Mouse (Mus musculus) C2C12 (cell line): ENCODE measurements at regions not wholly inside any gene's neighbourhood (a gene's known extent, or its start where the extent isn't known, plus 50 kb on each side); places are given as distances from the start of the nearest gene placed in this dataset.
A peak's percentile ranks its signal among the peaks of the same experiment; 100 is the strongest.

Source experiments
- H3K27me3 ChIP-seq: one replicate; pipeline ENCODE4 v1.6.1; 2011; ENCODE audit not compliant: control insufficient read depth, insufficient read depth, insufficient read length
- H3K36me3 ChIP-seq: one replicate; pipeline ENCODE4 v1.6.1; 2011; ENCODE audit not compliant: control insufficient read depth, insufficient read depth
- H3K4me3 ChIP-seq: one replicate; pipeline ENCODE4 v1.5.1; 2011; ENCODE audit warnings: mild to moderate bottlenecking, control low read depth; ENCODE audit not compliant: poor library complexity, insufficient read depth, severe bottlenecking
- H3K79me2 ChIP-seq: one replicate; pipeline ENCODE4 v1.6.1; 2011; ENCODE audit not compliant: control insufficient read depth, insufficient read depth
- H3K79me3 ChIP-seq: one replicate; pipeline ENCODE4 v1.6.1; 2011; ENCODE audit warnings: low read depth, control low read depth
- H3ac ChIP-seq: one replicate; pipeline ENCODE3; 2011; ENCODE audit warnings: low read depth; ENCODE audit not compliant: control insufficient read depth, insufficient read length
- CEBPB ChIP-seq: IDR thresholded peaks from one replicate; pipeline ENCODE4 v1.6.1; 2011; ENCODE audit warnings: low read depth, mild to moderate bottlenecking, control low read depth, moderate library complexity
- CTCF ChIP-seq: IDR thresholded peaks from one replicate; pipeline ENCODE4 v1.5.1; 2011; ENCODE audit not compliant: control insufficient read depth, insufficient read depth, insufficient read length
- FOSL1 ChIP-seq: IDR thresholded peaks from one replicate; pipeline ENCODE4 v1.8.0; 2011; ENCODE audit warnings: mild to moderate bottlenecking, low read length; ENCODE audit not compliant: poor library complexity, insufficient read depth, severe bottlenecking
- MAX ChIP-seq: IDR thresholded peaks from one replicate; pipeline ENCODE4 v1.6.1; 2011; ENCODE audit warnings: mild to moderate bottlenecking, control low read depth
- MYOD1 ChIP-seq: IDR thresholded peaks from one replicate; pipeline ENCODE4 v1.6.1; 2011; ENCODE audit warnings: low read depth; ENCODE audit not compliant: control insufficient read depth, insufficient read length
- MYOG ChIP-seq: IDR thresholded peaks from one replicate; pipeline ENCODE4 v1.6.1; 2011; ENCODE audit not compliant: control insufficient read depth, insufficient read length; ENCODE audit errors: extremely low read depth
- USF1 ChIP-seq: IDR thresholded peaks from one replicate; pipeline ENCODE4 v1.6.1; 2011; ENCODE audit warnings: low read depth, mild to moderate bottlenecking, control low read depth, moderate library complexity

DNA sequence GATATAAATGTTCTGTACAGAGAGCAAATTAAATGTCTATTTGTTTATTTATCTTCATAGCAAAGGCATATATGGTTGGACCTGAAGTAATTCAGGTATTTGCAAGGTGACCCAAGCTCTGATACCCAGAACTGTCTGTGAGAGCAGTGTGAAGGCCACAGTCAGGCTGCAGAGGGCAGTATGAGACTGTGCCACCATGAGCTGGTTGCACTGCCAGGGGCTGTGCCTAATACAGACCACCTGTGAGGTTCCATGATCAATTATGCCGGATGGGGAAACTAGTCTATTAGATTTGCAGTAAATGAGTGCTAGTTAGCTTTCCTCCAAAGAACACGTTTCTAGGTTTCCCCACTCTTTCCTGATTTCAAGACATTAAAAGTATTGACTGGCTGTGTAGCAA is 207.5 kb downstream of the C1d start:
- no peak overlapping the region for H3ac ChIP-seq
- TF ChIP-seq FOSL1 = no peak
- TF ChIP-seq CTCF = peak; percentile 54
- H3K79me3 ChIP-seq = no peaks in the 10 kb centered on the region
- no peaks in the 10 kb centered on the region for H3K79me2 ChIP-seq
- H3K36me3 ChIP-seq = no peaks in the 10 kb centered on the region
- no peak overlapping the region for H3K4me3 ChIP-seq
- no peaks in the 10 kb centered on the region for H3K27me3 ChIP-seq

DNA sequence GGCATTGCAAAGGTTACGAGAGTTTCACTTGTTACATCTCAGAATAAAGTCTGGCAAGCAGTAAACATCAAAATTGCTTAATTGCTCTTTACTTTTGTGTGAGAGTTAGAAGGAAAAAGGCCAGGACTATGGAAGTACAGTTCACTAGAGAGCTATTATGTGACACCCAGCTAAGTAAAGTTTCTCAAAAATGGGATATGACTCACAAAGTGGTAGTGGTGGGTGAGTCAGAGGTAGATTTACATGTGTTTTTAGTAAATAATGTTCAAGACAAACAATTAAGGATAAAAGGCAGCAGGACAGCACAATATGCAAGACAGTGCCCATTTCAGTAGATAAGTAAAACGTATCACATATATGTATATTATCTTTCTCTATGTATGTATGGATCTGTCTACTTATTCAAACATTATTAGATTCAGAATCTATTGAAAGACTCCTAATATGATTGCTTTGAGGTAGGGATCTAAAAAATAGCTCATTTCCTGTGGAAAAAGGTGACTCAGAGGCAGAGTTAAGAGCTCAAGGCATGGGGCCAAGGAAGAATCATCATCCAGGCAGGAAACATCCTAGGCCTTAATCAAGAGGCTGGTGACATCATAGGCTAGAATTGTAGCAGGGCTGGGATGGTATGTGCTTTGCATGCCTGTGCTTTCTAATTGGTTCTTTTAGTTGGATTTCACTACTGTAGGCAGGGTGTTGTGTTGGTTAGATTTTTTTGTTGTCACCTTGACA is 211.2 kb downstream of the C1d start:
- Histone ChIP-seq H3K79me2 (no peaks in the 10 kb centered on the region), H3K4me3 (no peak overlapping the region), H3K79me3 (no peaks in the 10 kb centered on the region), H3K27me3 (no peaks in the 10 kb centered on the region), H3K36me3 (no peaks in the 10 kb centered on the region), H3ac (no peak overlapping the region)
- TF ChIP-seq MAX (no peak), MYOG (no peak), CEBPB (peak; percentile 38), FOSL1 (peak; percentile 84)

DNA sequence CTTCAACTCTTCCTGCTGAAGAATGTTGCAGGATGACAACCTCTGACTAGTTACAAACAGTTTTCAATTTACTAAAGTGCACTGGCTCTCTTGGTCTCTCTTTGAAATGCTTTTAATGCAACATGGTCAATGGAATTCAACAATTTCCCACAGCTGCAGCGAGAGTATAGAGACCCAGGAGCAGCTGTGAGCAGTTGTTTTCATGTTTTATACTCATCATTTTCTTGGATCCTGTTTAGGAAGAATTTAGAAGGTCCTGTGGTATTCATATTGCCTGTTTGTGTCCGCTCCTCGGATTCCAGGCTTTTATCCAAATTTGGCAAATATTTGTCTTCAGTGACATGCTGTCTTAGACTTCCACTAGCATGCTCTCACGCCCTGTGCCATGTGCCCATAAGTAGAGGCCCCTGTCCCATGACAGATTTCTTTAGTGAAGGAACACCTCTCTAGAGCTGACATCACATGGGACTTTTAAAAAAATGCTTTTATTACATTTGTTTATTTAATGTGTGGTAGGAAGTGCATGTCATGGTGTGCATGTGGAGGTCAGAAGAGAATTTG is 224.1 kb downstream of the C1d start:
- H3K79me3 ChIP-seq = no peaks in the 10 kb centered on the region
- no peak overlapping the region for H3ac ChIP-seq
- H3K36me3 ChIP-seq = no peaks in the 10 kb centered on the region
- H3K4me3 ChIP-seq = no peak overlapping the region
- TF ChIP-seq USF1 = no peak
- no peaks in the 10 kb centered on the region for H3K79me2 ChIP-seq
- H3K27me3 ChIP-seq = no peaks in the 10 kb centered on the region

DNA sequence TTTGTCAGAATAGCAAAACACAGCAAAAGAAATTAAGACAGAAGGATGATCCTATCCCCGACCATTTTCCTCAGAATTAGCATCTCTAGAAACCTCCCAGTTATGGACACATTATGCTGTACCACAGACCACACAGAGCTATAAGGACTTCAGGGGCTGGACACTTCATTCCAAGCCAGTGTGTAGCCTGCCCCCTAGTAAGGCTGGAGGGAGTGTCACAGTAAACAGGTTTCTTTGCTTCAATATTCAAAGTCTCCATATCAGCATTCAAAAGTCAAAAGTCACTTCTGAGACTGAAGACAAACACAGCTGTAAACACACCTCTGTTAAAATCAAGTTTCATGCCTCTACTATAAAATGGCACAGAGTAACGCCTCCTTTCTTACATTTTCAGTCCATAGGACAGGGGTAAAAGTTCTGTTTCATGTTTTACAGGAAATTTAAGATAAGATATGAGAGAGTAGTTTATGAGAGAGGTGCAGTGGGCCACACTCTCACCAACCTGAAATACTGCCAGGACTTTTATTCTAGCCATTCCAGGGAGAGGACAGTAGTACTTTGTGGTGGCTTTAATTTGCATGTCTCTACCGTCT is 226.6 kb downstream of the C1d start:
- H3K4me3 ChIP-seq = no peak overlapping the region
- no peak for TF ChIP-seq FOSL1
- TF ChIP-seq MYOD1 = no peak
- no peaks in the 10 kb centered on the region for H3K79me2 ChIP-seq
- no peak overlapping the region for H3ac ChIP-seq
- no peaks in the 10 kb centered on the region for H3K36me3 ChIP-seq
- no peaks in the 10 kb centered on the region for H3K79me3 ChIP-seq
- H3K27me3 ChIP-seq = no peaks in the 10 kb centered on the region

DNA sequence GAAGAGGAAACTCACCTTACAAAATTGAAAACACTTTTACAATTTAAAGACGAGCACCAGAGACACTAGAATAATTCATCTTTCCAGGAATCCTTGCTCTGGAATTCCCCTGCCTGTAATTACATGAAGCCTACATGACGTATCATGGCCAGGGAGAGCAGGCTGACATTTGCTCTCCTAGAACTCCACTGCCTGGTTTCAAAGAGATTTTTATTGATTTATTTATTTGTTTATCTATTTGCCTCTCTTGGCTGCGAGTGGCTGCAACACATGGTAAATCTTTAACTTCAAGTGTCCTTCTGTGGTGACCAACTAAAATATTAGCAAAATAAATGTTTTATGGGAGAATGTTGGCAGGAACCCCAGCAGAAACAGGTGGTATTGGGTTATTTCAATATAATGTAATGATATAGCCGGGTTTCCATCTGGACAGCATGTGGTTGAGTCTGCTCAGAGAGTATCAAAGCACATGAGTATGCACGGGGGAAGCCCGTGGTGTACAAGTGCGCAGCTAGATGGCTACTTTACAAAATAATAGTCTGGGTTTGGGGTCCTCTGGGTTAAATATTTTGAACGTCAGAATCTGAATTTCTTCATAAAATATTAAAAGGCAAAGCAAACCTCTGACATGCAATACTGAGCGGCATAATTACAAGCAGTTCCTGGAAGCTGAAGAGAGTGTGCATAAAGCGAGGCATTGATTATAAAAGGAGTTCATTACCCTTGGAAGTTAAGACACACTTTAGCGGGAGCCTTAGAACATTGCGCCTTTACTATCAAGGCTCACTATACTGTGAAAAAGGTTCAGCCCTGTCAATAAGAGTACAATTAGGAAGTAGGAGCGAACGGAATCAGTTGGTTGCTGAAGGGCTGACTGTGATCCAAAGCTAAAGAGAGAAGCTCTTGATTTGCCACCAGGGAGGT is 244.0 kb downstream of the C1d start:
- Histone ChIP-seq H3K79me3 (no peaks in the 10 kb centered on the region), H3K36me3 (no peaks in the 10 kb centered on the region)
- TF ChIP-seq CTCF (no peak), MYOG (no peak), USF1 (no peak), MYOD1 (no peak), FOSL1 (no peak), MAX (no peak), CEBPB (no peak)

DNA sequence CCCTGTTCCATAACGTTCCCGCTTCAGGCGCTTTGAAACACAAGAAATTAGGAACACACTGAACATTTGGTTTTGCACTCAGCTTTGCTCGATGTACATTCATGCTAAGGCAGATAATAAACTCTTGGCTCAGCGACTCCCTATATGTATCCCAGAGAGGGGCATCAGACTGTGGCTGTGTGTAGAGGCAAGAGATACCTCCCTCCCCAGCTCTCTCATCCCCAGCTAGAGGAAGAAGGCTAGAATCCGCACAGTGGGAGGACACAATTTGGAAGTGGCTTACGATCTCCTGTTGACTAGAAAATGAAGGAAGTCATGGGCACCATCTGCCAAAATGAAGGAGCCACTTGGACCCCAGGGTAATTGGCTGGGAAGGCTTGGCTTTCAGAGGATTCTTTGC is 244.7 kb downstream of the C1d start:
- Histone ChIP-seq H3K79me2 (no peaks in the 10 kb centered on the region), H3K4me3 (no peak overlapping the region), H3ac (no peak overlapping the region), H3K79me3 (no peaks in the 10 kb centered on the region), H3K36me3 (no peaks in the 10 kb centered on the region), H3K27me3 (no peaks in the 10 kb centered on the region)
- TF ChIP-seq MYOD1 (no peak), MAX (no peak), CTCF (no peak), MYOG (no peak), CEBPB (no peak), USF1 (no peak), FOSL1 (no peak)

More for the DNA sequence above, 244.0 kb downstream of the C1d start:
- no peak overlapping the region for H3K4me3 ChIP-seq
- no peaks in the 10 kb centered on the region for H3K79me2 ChIP-seq
- H3K27me3 ChIP-seq = no peaks in the 10 kb centered on the region
- H3ac ChIP-seq = no peak overlapping the region
